10 mouse cellular contexts compared by ENCODE assay signal in genomic region chr9:121830956-121831293, GRCm38 (mm10). TPM values are rescaled to one million over a fixed set of nuclear protein-coding genes. Genes with fewer than 3 reads are reported as not detected.
DNase-seq lines count a peak whose midpoint lies in the region; ATAC-seq lines count a peak whose summit lies in the region.
"Had no signal": no experiment of that assay in that cellular context is flagged by ENCODE, and none has a peak within 500 bp of the region (broad histone marks: within the 10 kb centered on the region; RNA-seq: fewer than 3 reads in every experiment).

No protein-coding gene starts in this region.

- 26% methylated on average over 6 of the region's 6 CpGs for WGBS in heart, embryonic 10.5 days
- WGBS in limb, embryonic 10.5 days, result 28% methylated on average over 6 of the region's 6 CpGs

- H3K9me3 ChIP-seq in heart, embryonic 10.5 days, result no peaks in the 10 kb centered on the region
- H3K9me3 ChIP-seq in limb, embryonic 10.5 days (replicated peaks), result no peaks in the 10 kb centered on the region
- H3K9me3 ChIP-seq: embryonic facial prominence, embryonic 12.5 days; stomach, embryonic 15.5 days had no signal

- peak; percentile 77 for DNase-seq in heart, adult 8-10 months (ENCODE audit: low spot score)
- DNase-seq in heart, embryonic 10.5 days (ENCODE audit: low spot score), result no peak
- peak; percentile 86 to 88 for DNase-seq in cerebellum, adult 18-20 months
- DNase-seq in frontal cortex, adult 2 months (ENCODE audit: extremely low spot score in 1 of 2, low spot score in 1 of 2), result peak; percentile 66 to 97
- DNase-seq in kidney, adult 18-20 months, result peak; percentile 82
- peak; percentile 82 for DNase-seq in limb, embryonic 10.5 days (ENCODE audit: low spot score)
- DNase-seq in spleen, postnatal 36 days (ENCODE audit: low spot score in 2 of 2), result peak; percentile 58 to 61

- ATAC-seq in monocyte, adult 5-6 weeks (replicated peaks; ENCODE audit: insufficient number of reproducible peaks, low FRiP score, low TSS enrichment, poor library complexity, severe bottlenecking), result peak; percentile 54

- no peak overlapping the region for H3K4me3 ChIP-seq in heart, embryonic 10.5 days
- no peak overlapping the region for H3K4me3 ChIP-seq in limb, embryonic 10.5 days
- H3K4me3 ChIP-seq: embryonic facial prominence, embryonic 12.5 days; stomach, embryonic 15.5 days had no signal

- H3K27me3 ChIP-seq in heart, embryonic 10.5 days (ENCODE audit: insufficient read depth, poor library complexity, severe bottlenecking), result peaks cover 22% of the 10 kb centered on the region
- H3K27me3 ChIP-seq in limb, embryonic 10.5 days (ENCODE audit: low read depth, poor library complexity, severe bottlenecking), result no peaks in the 10 kb centered on the region
- H3K27me3 ChIP-seq: embryonic facial prominence, embryonic 12.5 days; stomach, embryonic 15.5 days had no signal

- H3K4me1 ChIP-seq in heart, embryonic 10.5 days, result no peaks in the 10 kb centered on the region; the same call in 1 of the 2 replicates
- H3K4me1 ChIP-seq in limb, embryonic 10.5 days, result peaks cover 7% of the 10 kb centered on the region
- H3K4me1 ChIP-seq: embryonic facial prominence, embryonic 12.5 days; stomach, embryonic 15.5 days had no signal

- H3K27ac ChIP-seq in heart, embryonic 10.5 days, result no peak overlapping the region
- H3K27ac ChIP-seq in limb, embryonic 10.5 days, result no peak overlapping the region
- H3K27ac ChIP-seq: embryonic facial prominence, embryonic 12.5 days; stomach, embryonic 15.5 days had no signal

- H3K36me3 ChIP-seq in heart, embryonic 10.5 days, result no peaks in the 10 kb centered on the region
- no peaks in the 10 kb centered on the region for H3K36me3 ChIP-seq in limb, embryonic 10.5 days
- H3K36me3 ChIP-seq: embryonic facial prominence, embryonic 12.5 days; stomach, embryonic 15.5 days had no signal

RNA-seq across cellular contexts. Expression of gene Ccdc13, which starts 8.3 kb away (rescaled TPM):
- total RNA-seq in heart, adult 8-10 months (2022), result under 1 TPM in 2 of 4 experiments, not detected in 2; 0.12 to 0.27 TPM
- polyA plus RNA-seq in heart, embryonic 10.5 days (2016; fragmentation: Nextera tagmentation; extraction: Ambion mirVana), result 0.21 and 0.28 TPM in 2 replicates
- 12.1 and 12.6 TPM in 2 replicates for polyA plus RNA-seq in frontal cortex, adult 2 months (2012; rRNA removed)
- 0.36 and 0.38 TPM in 2 replicates for polyA plus RNA-seq in limb, embryonic 10.5 days (2016; fragmentation: Nextera tagmentation; extraction: Ambion mirVana)
- 0.53 to 0.58 TPM in 2 of 3 replicates, not detected in the other for total RNA-seq in monocyte, adult 5-6 weeks (2017)

RNA-seq across cellular contexts. Expression of gene Higd1a, which starts 27.2 kb away (rescaled TPM):
- total RNA-seq in heart, adult 8-10 months (2022), result 100 to 1,000 TPM; 186 to 221 (median 198) TPM
- 254 and 270 TPM in 2 replicates for polyA plus RNA-seq in heart, embryonic 10.5 days (2016; fragmentation: Nextera tagmentation; extraction: Ambion mirVana)
- 82.0 and 93.0 TPM in 2 replicates for polyA plus RNA-seq in frontal cortex, adult 2 months (2012; rRNA removed)
- polyA plus RNA-seq in limb, embryonic 10.5 days (2016; fragmentation: Nextera tagmentation; extraction: Ambion mirVana), result 174 and 201 TPM in 2 replicates
- total RNA-seq in monocyte, adult 5-6 weeks (2017), result 32.4 to 39.0 TPM (median 35.7 TPM) in 3 replicates

RNA-seq across cellular contexts. Expression of gene Hhatl, which starts 38.6 kb away (rescaled TPM):
- total RNA-seq in heart, adult 8-10 months (2022), result 100 to 1,000 TPM; 100 to 119 (median 118) TPM
- polyA plus RNA-seq in heart, embryonic 10.5 days (2016; fragmentation: Nextera tagmentation; extraction: Ambion mirVana), result 0.84 and 2.0 TPM in 2 replicates
- polyA plus RNA-seq in frontal cortex, adult 2 months (2012; rRNA removed), result 17.7 and 19.6 TPM in 2 replicates
- not detected in 2 replicates for polyA plus RNA-seq in limb, embryonic 10.5 days (2016; fragmentation: Nextera tagmentation; extraction: Ambion mirVana)
- total RNA-seq in monocyte, adult 5-6 weeks (2017), result not detected in 3 replicates

RNA-seq across cellular contexts. Expression of gene Klhl40, which starts 53.5 kb away (rescaled TPM):
- total RNA-seq in heart, adult 8-10 months (2022), result 10 to 100 TPM; 17.9 to 23.6 (median 20.0) TPM
- polyA plus RNA-seq in heart, embryonic 10.5 days (2016; fragmentation: Nextera tagmentation; extraction: Ambion mirVana), result 0.36 and 0.38 TPM in 2 replicates
- 10.1 and 11.4 TPM in 2 replicates for polyA plus RNA-seq in frontal cortex, adult 2 months (2012; rRNA removed)
- 0.10 and 0.71 TPM in 2 replicates for polyA plus RNA-seq in limb, embryonic 10.5 days (2016; fragmentation: Nextera tagmentation; extraction: Ambion mirVana)
- not detected in 3 replicates for total RNA-seq in monocyte, adult 5-6 weeks (2017)
